Mouse (Mus musculus) adipocyte (in vitro differentiated cells): ENCODE measurements around the gene Hps1.

ENCODE experiments used
- DNase-seq: peaks from one replicate; pipeline ENCODE4 v3.0.0-alpha.2; 2016; ENCODE audit warnings: low spot score

Hps1 gene

DNA sequence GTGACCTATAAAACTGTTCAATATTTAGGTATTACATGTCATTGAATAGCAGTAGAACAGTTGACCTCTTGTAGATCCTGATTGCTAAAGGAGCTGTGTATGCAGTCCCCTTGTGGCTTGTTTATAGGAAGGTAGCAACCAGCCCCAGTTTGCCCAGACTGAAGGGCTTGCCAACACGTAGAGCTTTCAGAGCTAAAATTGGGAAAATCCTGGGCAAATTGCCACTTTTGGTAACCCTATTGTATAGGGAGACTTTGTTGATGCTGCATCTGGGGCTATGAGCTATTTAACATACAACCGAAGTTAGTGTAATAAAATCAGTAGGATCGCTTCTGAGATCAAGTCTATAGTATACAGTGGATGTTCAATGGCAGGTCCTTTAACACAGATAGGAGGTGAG is 61.7 kb downstream of the Hps1 start:
- DNase-seq: peak; percentile 18

DNA sequence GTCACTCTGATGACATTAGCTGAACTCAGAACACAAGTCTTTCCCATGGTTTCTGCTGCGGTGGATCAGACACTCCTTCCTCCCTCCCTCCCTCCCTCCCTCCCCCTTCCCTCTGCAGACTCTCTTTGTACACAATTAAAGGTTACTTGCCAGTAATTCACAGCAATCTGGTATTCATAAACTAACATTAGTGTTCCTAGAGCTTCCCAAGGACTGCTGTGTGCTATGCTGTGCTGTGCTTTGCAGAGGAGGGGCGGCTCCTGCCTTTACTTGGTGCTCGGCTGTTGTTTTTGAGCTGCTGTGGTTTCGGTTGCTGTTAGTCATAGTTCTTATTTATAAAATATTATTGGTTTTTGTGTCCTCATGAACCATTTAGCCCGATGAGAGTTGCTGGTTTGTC is 62.1 kb downstream of the Hps1 start:
- no peak for DNase-seq

DNA sequence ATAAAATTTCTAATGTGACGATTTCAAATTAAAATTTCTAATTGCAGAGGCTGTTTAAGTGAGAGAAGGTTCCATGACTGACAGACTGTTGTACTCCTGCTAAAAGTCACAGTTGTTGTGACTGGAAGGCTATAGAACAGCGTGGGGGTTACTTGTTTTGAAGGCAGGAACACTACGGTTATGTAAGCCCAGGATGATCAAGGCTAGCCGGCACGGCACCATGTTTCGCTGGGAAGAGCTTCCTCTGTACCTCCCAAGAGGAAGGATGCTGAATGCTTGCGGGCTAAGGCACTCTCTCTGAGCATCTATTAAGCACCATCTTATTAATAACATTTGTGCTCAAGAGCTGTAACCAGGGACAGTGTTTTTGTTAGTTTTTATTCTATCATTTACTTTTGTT is 63.3 kb downstream of the Hps1 start:
- no peak for DNase-seq

DNA sequence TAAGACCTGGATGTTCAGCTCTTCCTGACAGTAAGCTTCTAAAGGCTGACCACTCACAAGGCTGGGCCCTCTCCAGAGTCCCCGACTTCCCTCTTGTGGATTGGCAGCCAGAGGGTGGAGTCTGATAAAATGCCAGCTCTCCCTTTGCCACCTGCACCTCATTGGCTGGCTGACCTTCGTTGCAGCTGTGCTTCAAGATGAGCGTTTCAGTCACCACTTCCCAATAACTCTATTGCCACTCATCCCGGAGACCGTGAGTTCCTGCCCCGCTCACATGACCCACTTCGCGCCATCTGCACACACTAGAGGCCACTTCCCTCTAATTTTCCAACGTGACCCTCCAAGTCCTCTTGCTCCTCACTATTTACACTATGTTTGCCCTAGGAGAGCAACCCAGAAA is 66.0 kb downstream of the Hps1 start:
- DNase-seq: no peak
